Mouse (Mus musculus) ZHBTc4 (cell line): Measurements from ENCODE around the gene Shpk.

Source experiments
- DNase-seq: peaks from one replicate; pipeline ENCODE4 v3.0.0-alpha.2; 2011; ENCODE audit warnings: low read depth, low spot score

Gene Shpk

DNA sequence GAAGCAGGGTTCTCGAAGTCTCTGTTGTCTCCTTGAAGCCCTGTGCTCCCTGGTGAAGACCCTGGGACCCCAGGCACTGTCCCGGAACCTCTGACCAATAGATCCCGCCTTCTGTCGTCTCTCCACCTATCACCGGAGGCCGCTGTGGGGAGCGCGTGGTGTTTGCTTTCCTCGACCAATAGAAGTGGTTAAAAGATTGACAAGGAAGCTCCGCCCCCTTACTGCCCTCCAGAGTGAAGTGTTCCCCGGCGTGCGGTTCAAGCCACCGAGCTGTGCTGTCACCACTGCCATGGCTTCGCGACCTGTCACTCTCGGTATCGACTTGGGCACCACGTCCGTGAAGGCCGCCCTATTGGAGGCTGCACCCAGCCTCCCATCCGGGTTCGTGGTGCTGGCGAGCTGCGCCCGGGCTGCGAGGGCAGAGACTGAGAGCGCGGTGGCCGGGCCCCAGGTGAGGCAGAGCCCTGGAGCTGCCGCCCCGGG is at the start of gene Shpk:
TSS of gene Shpk (plus strand) at position 231 of the 483 bp plus-strand sequence.
- peak; percentile 97 for DNase-seq

DNA sequence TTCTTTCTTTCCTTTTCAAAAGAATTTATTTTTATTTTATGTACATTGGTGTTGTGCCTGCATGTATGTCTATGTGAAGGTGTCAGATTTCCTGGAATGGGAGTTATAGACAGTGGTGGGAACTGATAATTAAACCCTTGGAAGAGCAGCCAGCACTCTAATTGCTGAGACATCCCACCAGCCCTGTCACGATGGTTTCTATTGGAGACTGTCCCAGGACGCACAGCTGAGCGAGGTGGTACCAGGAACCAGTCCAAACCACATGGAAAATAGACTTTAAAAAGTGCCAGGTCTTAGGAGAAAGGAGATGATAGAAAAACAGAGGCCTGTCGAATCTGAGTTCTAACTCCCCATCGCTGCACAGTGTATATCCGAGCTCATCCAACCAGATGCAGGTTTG is 44.2 kb upstream of the Shpk start:
- no peak for DNase-seq

DNA sequence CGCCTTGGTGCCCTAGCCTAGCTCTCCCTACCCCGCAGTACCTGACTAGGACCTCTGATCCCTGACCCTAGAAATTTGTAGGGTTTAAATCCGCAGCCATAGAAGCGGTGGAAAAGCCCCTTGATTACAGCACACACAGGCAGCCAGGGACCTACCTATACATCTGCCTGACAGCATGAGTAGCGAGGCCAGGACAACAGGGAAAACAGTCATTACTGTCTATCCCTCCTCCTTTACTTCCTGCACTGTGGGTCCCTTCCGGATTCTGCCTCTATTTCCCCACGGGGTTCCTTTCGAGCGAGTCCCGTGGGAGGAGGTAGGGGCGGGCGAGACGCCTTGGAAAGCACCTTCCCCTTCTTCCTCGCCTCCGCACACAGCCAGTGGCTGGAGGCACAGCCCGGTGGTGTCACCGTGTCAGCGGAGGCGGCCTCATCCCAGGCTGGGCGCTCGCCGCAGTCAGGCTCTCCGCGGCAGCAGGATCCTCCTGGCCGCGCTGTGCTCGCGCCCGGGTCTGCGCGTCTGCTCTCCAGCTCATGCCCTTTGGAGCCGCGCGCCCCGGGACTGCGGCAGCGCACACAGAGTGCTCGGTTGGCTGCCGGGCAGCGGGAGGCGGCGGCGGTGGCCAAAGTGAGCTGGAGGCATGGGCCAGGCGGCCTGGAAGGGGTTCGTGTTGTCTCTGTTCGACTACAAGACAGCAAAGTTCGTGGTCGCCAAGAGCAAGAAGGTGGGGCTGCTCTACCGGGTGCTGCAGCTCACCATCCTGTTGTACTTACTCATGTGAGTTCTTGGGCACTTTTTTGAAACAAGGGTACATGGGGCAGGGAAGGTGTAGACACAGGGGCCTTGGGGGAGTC is 39.1 kb upstream of the Shpk start, which contains the start of gene P2rx5:
TSS of gene P2rx5 (plus strand) at position 465 of the 854 bp plus-strand sequence.
- peak; percentile 83 for DNase-seq

DNA sequence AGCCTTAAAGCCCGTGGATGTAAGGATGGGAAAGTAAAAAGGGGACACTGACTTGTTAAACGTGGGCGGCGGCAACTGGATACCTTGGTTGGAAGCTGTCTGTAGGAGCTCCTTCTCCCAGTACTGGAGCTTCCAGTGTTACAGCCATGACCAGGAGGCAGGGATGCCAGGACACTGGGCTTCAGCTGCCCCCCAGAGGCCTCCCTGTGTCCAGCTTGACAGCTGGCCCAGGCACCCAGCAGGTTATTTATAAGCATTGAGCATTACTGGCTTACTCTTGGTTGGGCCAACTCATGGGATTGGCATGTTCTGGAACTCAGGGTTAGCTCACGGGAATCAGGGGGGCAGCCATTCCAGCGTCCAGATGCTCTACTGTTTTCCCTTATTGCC is 38.5 kb upstream of the Shpk start:
- no peak for DNase-seq

- no peak for DNase-seq
Measured at GRCm38 (mm10) chr11:73161616-73162015, 37.6 kb upstream of the Shpk start.

GRCm38 (mm10) chr11:73162284-73162683 is 37.0 kb upstream of the Shpk start:
- no peak for DNase-seq

GRCm38 (mm10) chr11:73168071-73168470 is 31.2 kb upstream of the Shpk start:
- DNase-seq, result no peak

DNA sequence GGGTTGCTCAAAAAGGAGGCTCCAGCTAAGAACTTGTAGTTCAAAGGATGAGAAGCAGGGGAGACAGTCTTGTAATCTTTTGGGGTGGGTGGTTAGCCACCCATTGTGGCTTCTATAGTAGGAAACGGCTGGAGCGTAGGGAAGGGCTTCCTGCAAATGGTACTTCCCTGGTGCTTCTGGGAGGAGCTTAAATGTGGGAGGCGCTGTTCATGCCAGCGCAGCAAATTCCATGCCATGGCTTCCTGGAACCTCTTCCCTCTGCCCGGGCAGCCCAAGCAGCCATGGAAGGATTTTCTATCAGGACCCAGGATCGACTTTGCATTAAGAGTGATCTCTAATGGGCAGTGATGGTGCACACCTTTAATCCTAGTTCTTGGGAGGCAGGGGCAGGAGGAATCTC is 30.7 kb upstream of the Shpk start:
- peak; percentile 65 for DNase-seq

GRCm38 (mm10) chr11:73169231-73169630 is 30.0 kb upstream of the Shpk start:
- DNase-seq, result peak; percentile 91

DNA sequence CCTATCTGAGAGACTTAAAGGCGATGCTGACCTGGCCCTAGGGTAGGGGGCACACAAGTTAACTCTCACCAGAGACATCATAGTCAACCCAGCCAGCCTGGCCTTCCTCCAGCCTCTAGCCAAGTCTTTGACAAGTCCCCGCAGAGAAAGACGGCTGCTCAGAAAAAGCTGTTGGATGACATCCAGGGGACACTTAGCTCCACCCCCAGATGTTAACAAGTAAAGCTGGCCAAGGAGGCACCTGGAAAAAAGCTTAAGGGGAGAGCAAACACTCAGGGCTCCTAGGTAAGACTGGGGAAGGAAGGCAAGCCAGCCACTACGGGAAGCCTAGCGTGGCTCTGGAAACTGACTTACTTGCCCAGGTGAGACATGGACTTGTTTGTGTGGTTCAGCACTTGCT is 27.1 kb upstream of the Shpk start:
- no peak for DNase-seq

DNA sequence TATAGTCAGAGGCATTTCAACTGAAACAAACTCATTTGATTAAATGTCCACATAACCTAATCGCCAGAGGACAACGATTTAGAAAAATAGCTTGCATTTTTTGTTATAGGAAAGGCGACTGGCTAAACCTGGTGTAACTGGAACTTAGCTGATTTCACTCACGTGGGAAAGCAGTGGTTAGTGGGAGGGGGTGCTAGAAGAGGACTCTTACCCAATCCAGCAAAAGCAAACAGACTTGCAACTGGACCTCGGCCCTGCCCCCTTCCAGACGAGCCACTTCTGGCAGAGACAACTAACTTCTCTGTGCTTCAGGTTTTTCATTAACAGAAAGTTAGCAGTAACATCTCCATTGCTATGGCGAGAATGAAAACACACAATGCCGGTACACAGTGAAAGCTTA is 23.6 kb upstream of the Shpk start:
- peak; percentile 34 for DNase-seq

DNA sequence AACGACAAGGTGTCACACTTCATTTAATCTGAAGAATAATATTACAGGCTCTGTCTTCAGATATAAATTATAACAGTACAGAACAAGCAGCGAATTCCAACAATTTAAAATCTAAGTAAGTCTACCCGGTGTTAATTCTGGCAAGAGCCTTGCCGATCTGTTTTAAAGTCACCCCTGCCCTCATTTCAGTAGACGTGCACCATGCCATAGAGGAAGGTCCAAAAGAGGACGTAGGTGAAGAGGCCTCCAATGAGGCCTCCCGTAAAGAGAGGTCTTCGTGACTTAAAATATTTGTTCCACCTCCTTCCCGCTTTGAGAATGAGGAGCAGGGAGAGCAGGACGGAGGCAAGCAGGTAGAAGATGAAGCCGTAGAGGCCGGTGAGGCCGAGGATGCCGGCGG is 23.1 kb upstream of the Shpk start:
- no peak for DNase-seq

GRCm38 (mm10) chr11:73176608-73177508 is 22.4 kb upstream of the Shpk start, which contains the start of the genes Emc6 and Tax1bp3:
Emc6 (minus strand) TSS chr11:73177037.
Tax1bp3 (plus strand) TSS chr11:73177083.
- DNase-seq, result peak; percentile 99

DNA sequence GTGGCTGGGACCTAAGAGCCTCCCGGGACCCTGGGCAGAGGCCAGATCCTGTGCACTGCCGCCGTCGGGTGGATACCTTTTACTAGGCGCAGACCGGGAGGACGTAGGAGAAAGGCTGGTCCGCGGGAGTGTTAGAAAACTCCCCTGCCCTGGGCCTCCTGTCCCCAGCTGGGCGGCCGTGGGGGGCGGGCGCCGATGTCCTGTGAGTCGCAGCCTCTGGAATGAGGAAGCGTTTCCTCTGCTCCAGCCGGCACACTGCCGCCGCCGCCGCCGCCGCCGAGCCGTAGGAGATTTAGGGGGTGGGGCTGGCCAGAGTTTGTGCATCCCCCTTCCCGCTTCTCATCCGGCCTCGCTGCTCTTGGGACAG is 21.8 kb upstream of the Shpk start:
- peak; percentile 76 for DNase-seq

- no peak for DNase-seq
Measured at GRCm38 (mm10) chr11:73177895-73178294, 21.4 kb upstream of the Shpk start.

GRCm38 (mm10) chr11:73185872-73186615 is 13.2 kb upstream of the Shpk start:
- no peak for DNase-seq

DNA sequence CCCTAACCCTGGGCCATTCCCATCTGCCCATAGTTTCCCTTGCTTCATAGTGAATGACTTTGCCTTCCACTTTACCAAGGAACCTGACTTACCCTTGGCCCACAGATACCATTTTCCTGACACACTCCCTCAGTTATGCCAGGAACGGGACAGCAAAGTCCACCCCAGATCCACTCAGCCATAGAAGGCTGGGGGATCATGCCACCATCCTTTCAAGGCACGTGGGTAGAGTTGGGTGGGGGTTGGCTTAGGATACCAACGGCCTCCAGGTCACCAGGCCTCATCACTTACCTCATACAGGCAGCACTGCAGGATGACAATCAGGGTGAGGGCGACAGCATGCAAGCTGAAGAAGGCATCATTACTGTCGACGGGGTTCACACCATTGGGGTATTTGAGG is 12.0 kb upstream of the Shpk start:
- no peak for DNase-seq

GRCm38 (mm10) chr11:73193047-73193446 is 6.2 kb upstream of the Shpk start:
- no peak for DNase-seq

- DNase-seq, result no peak
Measured at GRCm38 (mm10) chr11:73194444-73194843, 4.8 kb upstream of the Shpk start.

DNA sequence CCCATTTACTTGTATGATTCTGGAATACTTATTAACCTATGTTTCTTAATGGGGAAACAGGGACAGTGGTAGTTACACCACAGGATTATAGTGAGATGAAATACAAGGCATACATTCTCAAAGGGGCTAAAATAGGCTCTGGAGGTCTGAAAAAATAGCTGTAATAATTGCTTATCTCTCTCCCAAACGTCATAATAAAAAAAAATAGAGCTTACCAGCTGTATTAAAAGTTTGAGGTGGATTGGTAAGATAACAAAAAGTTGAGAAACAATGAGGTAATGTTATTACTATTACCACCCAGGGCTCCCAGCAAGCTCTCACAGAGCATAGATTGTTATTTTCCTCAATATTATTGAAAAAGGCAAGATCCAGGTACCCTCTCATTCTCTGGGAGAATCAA is 1.1 kb upstream of the Shpk start:
- DNase-seq, result no peak

DNA sequence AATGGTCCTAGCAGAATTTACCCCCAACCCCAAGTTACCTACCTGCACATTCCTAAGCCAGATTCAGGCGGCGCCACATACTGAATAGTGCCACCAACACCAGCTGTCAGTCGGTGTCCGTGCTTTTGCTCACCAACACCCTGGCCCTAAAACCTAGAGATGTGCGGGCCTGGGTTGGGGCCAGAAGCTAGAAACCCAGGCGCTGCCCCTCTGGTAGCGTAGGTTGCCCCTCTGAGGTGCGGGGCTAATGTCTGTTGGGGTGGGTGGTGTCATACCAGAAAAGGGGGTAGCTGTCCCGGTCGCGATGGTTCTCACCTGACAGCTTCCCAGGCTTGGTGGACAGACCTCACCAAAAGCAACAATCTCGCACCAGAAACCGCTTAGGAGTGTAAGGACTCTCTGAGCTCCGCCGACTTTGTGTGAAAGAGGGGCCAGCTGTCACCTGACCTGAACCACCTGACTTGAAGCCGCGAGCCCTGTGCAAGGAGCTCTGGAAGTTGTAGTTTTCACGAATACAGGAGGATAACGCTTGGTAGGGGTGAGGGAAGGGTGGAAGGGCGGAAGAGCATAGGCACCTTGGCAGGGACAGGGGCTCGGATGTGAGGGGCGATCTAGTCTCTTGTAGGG is 544 bp upstream of the Shpk start, which contains the start of gene Ctns:
TSS of gene Ctns (minus strand) at position 440 of the 627 bp plus-strand sequence.
- DNase-seq, result peak; percentile 93
